Mouse (Mus musculus) liver, embryonic 14.5 days (tissue): ENCODE measurements around the gene Tom1l2. TPM values are rescaled to one million over a fixed set of nuclear protein-coding genes. Genes with fewer than 3 reads are reported as not detected.

Source experiments
- ATAC-seq: fragments of 200-750 bp; cut with Nextera tagmentation; 2 replicates; pipeline ENCODE4 v1.8.0; 2017; ENCODE audit warnings: moderate number of reproducible peaks, mild to moderate bottlenecking, moderate library complexity; ENCODE audit not compliant: insufficient read depth
- DNase-seq, 3 experiments: peaks; one replicate each; pipeline ENCODE4 v3.0.0-alpha.2; 2012 to 2013; ENCODE audit warnings: low read depth in 3 of 3, low spot score in 3 of 3
- H3K27ac ChIP-seq: fragments of 300-500 bp; sonication (generic); 2 replicates; pipeline ENCODE4 v1.5.1; 2014; ENCODE audit warnings: moderate library complexity, mild to moderate bottlenecking, control low read depth, inconsistent platforms
- H3K27me3 ChIP-seq: fragments of 300-500 bp; sonication (generic); 2 replicates; pipeline ENCODE4 v1.6.1; 2014; ENCODE audit warnings: mild to moderate bottlenecking, low read length, moderate library complexity; ENCODE audit not compliant: control insufficient read depth, insufficient read depth
- H3K36me3 ChIP-seq: fragments of 300-500 bp; sonication (generic); replicated peaks from 2 replicates; pipeline ENCODE4 v1.6.1; 2014; ENCODE audit warnings: low read depth; ENCODE audit not compliant: control insufficient read depth, insufficient read depth
- H3K4me1 ChIP-seq, 2 experiments: fragments of 200-500 bp in 1 of 2; fragments of 300-500 bp in 1 of 2; sonication (generic) in 1 of 2; replicated peaks; 2 replicates each; pipeline ENCODE4 v1.6.1; 2012 to 2014; ENCODE audit warnings: antibody characterized with exemption in 1 of 2, inconsistent platforms in 1 of 2, low read length in 1 of 2; ENCODE audit not compliant: control insufficient read depth in 2 of 2, insufficient read depth in 2 of 2
- H3K4me2 ChIP-seq: fragments of 300-500 bp; sonication (generic); 2 replicates; pipeline ENCODE4 v1.6.1; 2014; ENCODE audit warnings: low read depth, mild to moderate bottlenecking, control low read depth, moderate library complexity
- H3K4me3 ChIP-seq, 2 experiments: fragments of 200-500 bp in 1 of 2; fragments of 300-500 bp in 1 of 2; sonication (generic) in 1 of 2; 2 replicates each; pipeline ENCODE4 v1.5.1; 2012 to 2014; ENCODE audit warnings: low read depth in 2 of 2, low read length in 2 of 2, mild to moderate bottlenecking in 2 of 2, control low read depth in 1 of 2, inconsistent platforms in 1 of 2, moderate library complexity in 1 of 2; ENCODE audit not compliant: insufficient read depth in 1 of 2
- H3K9ac ChIP-seq: fragments of 300-500 bp; sonication (generic); replicated peaks from 2 replicates; pipeline ENCODE4 v1.6.1; 2014; ENCODE audit warnings: mild to moderate bottlenecking, control low read depth, moderate library complexity
- H3K9me3 ChIP-seq: fragments of 300-500 bp; sonication (generic); 2 replicates; pipeline ENCODE4 v1.6.1; 2016; ENCODE audit warnings: low read length, mixed read lengths; ENCODE audit not compliant: control insufficient read depth
- CTCF ChIP-seq: IDR thresholded peaks from 2 replicates; pipeline ENCODE4 v1.5.1; 2016; ENCODE audit warnings: antibody characterized with exemption, low read depth, control low read depth
- EP300 ChIP-seq: IDR thresholded peaks from 2 replicates; pipeline ENCODE4 v1.6.1; 2016; ENCODE audit warnings: antibody characterized with exemption, low read depth
- WGBS: fragments of 180-500 bp; shearing (Covaris S2); extraction: QIAGEN DNeasy Blood & Tissue Kit; methylation state at CpG from one replicate; pipeline ENCODE4 v1.1.7; 2014; ENCODE audit not compliant: insufficient replicate concordance; 5-methylcytosine and 5-hydroxymethylcytosine counted together
- polyA plus RNA-seq, 2 experiments: library from polyadenylated mRNA; depleted of rRNA in 1 of 2; stranded (reverse) in 1 of 2; unstranded in 1 of 2; fragments of >200 nt; fragmentation: Nextera tagmentation in 1 of 2; extraction: Ambion mirVana in 1 of 2; gene quantifications; 2 replicates each; pipeline versions ENCODE4 v1.2.1 to v1.2.3; 2012 to 2014

The Tom1l2 gene
- polyA plus RNA-seq, 2 experiments, result 2.4 to 4.9 TPM

GRCm38 (mm10) chr11:60222469-60223236, 130.1 kb downstream of the Tom1l2 start, which contains the start of gene Srebf1:
TSS of gene Srebf1 (minus strand) at chr11:60222581.
- H3K27me3 ChIP-seq, result no peaks in the 10 kb centered on the region
- H3K9me3 ChIP-seq, result no peaks in the 10 kb centered on the region
- H3K4me1 ChIP-seq, result peaks cover 18 to 47% of the 10 kb centered on the region in 2 experiments
- WGBS, result 2% methylated on average over 46 of the region's 46 CpGs
- DNase-seq (peak; percentile 58 to 71 (median 61)), ATAC-seq (peak; percentile 77)
- H3K9ac ChIP-seq, result peak within 1 kb of the TSS; percentile 58
- H3K4me2 ChIP-seq, result peak within 1 kb of the TSS; percentile 91
- H3K36me3 ChIP-seq, result peaks cover 5% of the 10 kb centered on the region; the same call in 1 of the 2 replicates
- H3K4me3 ChIP-seq, result peak within 1 kb of the TSS; percentile 56 to 72
- H3K27ac ChIP-seq, result peak within 1 kb of the TSS; percentile 16
- TF ChIP-seq CTCF, result peak; percentile 66
- no peak; the same call in 1 of the 2 replicates for TF ChIP-seq EP300

- H3K9ac ChIP-seq, result no peak overlapping the region; the same call in 1 of the 2 replicates
Measured at GRCm38 (mm10) chr11:60222085-60222468, 130.6 kb downstream of the Tom1l2 start.

GRCm38 (mm10) chr11:60221425-60221824, 131.3 kb downstream of the Tom1l2 start:
- WGBS, result 59% methylated on average over 6 of the region's 6 CpGs
- TF ChIP-seq CTCF (no peak), EP300 (no peak)
- no peaks in the 10 kb centered on the region for H3K27me3 ChIP-seq
- no peak for ATAC-seq
- H3K9me3 ChIP-seq, result no peaks in the 10 kb centered on the region
- H3K36me3 ChIP-seq, result peaks cover 5% of the 10 kb centered on the region; the same call in 1 of the 2 replicates
- peaks cover 30 to 59% of the 10 kb centered on the region in 2 experiments for H3K4me1 ChIP-seq
- no peak for DNase-seq
- H3K4me2 ChIP-seq, result peak overlapping the region; percentile 91
- no peak overlapping the region for H3K27ac ChIP-seq
- no peak overlapping the region for H3K4me3 ChIP-seq
- H3K9ac ChIP-seq, result no peak overlapping the region

More at GRCm38 (mm10) chr11:60222085-60222468, 130.6 kb downstream of the Tom1l2 start:
- Histone ChIP-seq H3K27me3 (no peaks in the 10 kb centered on the region), H3K4me2 (peak overlapping the region; percentile 91), H3K4me3 (peak overlapping the region; percentile 56 to 72), H3K36me3 (peaks cover 5% of the 10 kb centered on the region; the same call in 1 of the 2 replicates), H3K4me1 (peaks cover 23 to 53% of the 10 kb centered on the region in 2 experiments), H3K9me3 (no peaks in the 10 kb centered on the region), H3K27ac (no peak overlapping the region; the same call in 1 of the 2 replicates)
- ATAC-seq, result no peak
- WGBS, result 34% methylated on average over 3 of the region's 3 CpGs
- TF ChIP-seq CTCF, result no peak
- TF ChIP-seq EP300, result no peak
- no peak for DNase-seq

- H3K4me2 ChIP-seq, result peak overlapping the region; percentile 97
- H3K27ac ChIP-seq, result peak overlapping the region; percentile 90
- H3K36me3 ChIP-seq, result peaks cover 5% of the 10 kb centered on the region; the same call in 1 of the 2 replicates
- H3K4me1 ChIP-seq, result peaks cover 34 to 63% of the 10 kb centered on the region in 2 experiments
- no peaks in the 10 kb centered on the region for H3K9me3 ChIP-seq
- no peaks in the 10 kb centered on the region for H3K27me3 ChIP-seq
- ATAC-seq (peak; percentile 73), DNase-seq (peak; percentile 77 to 84 (median 81))
- TF ChIP-seq CTCF, result no peak
- no peak for TF ChIP-seq EP300
- peak overlapping the region; percentile 75 to 94 for H3K4me3 ChIP-seq
- peak overlapping the region; percentile 86 for H3K9ac ChIP-seq
- under 1% methylated on average over 46 of the region's 46 CpGs for WGBS
Measured at GRCm38 (mm10) chr11:60220291-60220804, 132.4 kb downstream of the Tom1l2 start.

GRCm38 (mm10) chr11:60219609-60220008, 133.1 kb downstream of the Tom1l2 start:
- 4% methylated on average over 8 of the region's 8 CpGs for WGBS
- peaks cover 34 to 63% of the 10 kb centered on the region in 2 experiments for H3K4me1 ChIP-seq
- H3K4me3 ChIP-seq, result peak overlapping the region; percentile 75 to 94
- DNase-seq, result peak in 1 of 3 experiments; percentile 54
- peak overlapping the region; percentile 97 for H3K4me2 ChIP-seq
- TF ChIP-seq CTCF (no peak), EP300 (no peak)
- peak overlapping the region; percentile 86 for H3K9ac ChIP-seq
- peak overlapping the region; percentile 90 for H3K27ac ChIP-seq
- ATAC-seq, result no peak
- H3K36me3 ChIP-seq, result peaks cover 5% of the 10 kb centered on the region; the same call in 1 of the 2 replicates
- no peaks in the 10 kb centered on the region for H3K9me3 ChIP-seq
- H3K27me3 ChIP-seq, result no peaks in the 10 kb centered on the region
